Mouse (Mus musculus) granulocyte monocyte progenitor cell, adult 5-6 weeks (primary cell): ENCODE results near the gene Tjap1. TPM values are rescaled to one million over a fixed set of nuclear protein-coding genes. Genes with fewer than 3 reads are reported as not detected.
A peak's percentile ranks its signal among the peaks of the same experiment; 100 is the strongest.

Source experiments
- ATAC-seq: replicated peaks from 2 replicates; pipeline ENCODE4 v1.8.0; 2016; ENCODE audit warnings: mild to moderate bottlenecking, moderate TSS enrichment, inconsistent platforms; ENCODE audit not compliant: poor library complexity, severe bottlenecking
- total RNA-seq, 2 experiments: library from RNA; stranded (forward) in 1 of 2; stranded (reverse) in 1 of 2; fragments of 200-712, 200-1000 nt in 1 of 2; fragments of >200 nt in 1 of 2; fragmentation: Nextera tagmentation in 1 of 2; gene quantifications; 2 replicates each; pipeline ENCODE4 v1.2.3; 2014 to 2017

Tjap1 gene
- total RNA-seq, 2 experiments from 2014 or later = 15.6 to 37.8 TPM

GRCm38 (mm10) chr17:46284653-46285052, 1.8 kb upstream of the Tjap1 start:
- no peak for ATAC-seq

GRCm38 (mm10) chr17:46283911-46284310, 1.1 kb upstream of the Tjap1 start:
- ATAC-seq = no peak

- ATAC-seq = 0 out of 2 replicates have a peak, but pooled peaks have one; percentile 10
Observed at GRCm38 (mm10) chr17:46283140-46283539, 314 bp upstream of the Tjap1 start.

GRCm38 (mm10) chr17:46278011-46278765, 4.6 kb downstream of the Tjap1 start:
- ATAC-seq = no peak

GRCm38 (mm10) chr17:46277586-46277985, 5.2 kb downstream of the Tjap1 start:
- ATAC-seq = no peak

GRCm38 (mm10) chr17:46275506-46275905, 7.3 kb downstream of the Tjap1 start:
- ATAC-seq = no peak

- no peak for ATAC-seq
Observed at GRCm38 (mm10) chr17:46275034-46275433, 7.8 kb downstream of the Tjap1 start.

GRCm38 (mm10) chr17:46274465-46274864, 8.4 kb downstream of the Tjap1 start:
- no peak for ATAC-seq

- no peak for ATAC-seq
Observed at GRCm38 (mm10) chr17:46273803-46274236, 9.0 kb downstream of the Tjap1 start.

GRCm38 (mm10) chr17:46272675-46273074, 10.2 kb downstream of the Tjap1 start:
- ATAC-seq = no peak

- ATAC-seq = no peak
Observed at GRCm38 (mm10) chr17:46272058-46272457, 10.8 kb downstream of the Tjap1 start.

- ATAC-seq = no peak
Observed at GRCm38 (mm10) chr17:46269771-46270534, 12.9 kb downstream of the Tjap1 start.

GRCm38 (mm10) chr17:46268026-46268720, 14.7 kb downstream of the Tjap1 start:
- no peak for ATAC-seq

GRCm38 (mm10) chr17:46267511-46267910, 15.3 kb downstream of the Tjap1 start:
- no peak for ATAC-seq

- ATAC-seq = no peak
Observed at GRCm38 (mm10) chr17:46266986-46267385, 15.8 kb downstream of the Tjap1 start.

GRCm38 (mm10) chr17:46265918-46266618, 16.8 kb downstream of the Tjap1 start:
- peak; percentile 85 for ATAC-seq

GRCm38 (mm10) chr17:46265502-46265901, 17.3 kb downstream of the Tjap1 start:
- ATAC-seq = no peak

GRCm38 (mm10) chr17:46262201-46262694, 20.6 kb downstream of the Tjap1 start:
- ATAC-seq = no peak

- ATAC-seq = no peak
Observed at GRCm38 (mm10) chr17:46259675-46260074, 23.2 kb downstream of the Tjap1 start.
